Mouse (Mus musculus) forebrain, embryonic 10.5 days (tissue): ENCODE measurements around the gene Spdef. TPM values are rescaled to one million over a fixed set of nuclear protein-coding genes. Genes with fewer than 3 reads are reported as not detected.

Source experiments
- DNase-seq: peaks from one replicate; pipeline ENCODE4 v3.0.0-alpha.2; 2017; ENCODE audit warnings: low spot score; ENCODE audit errors: extremely low spot score
- H3K27ac ChIP-seq: fragments of 300-500 bp; sonication (generic); 2 replicates; pipeline ENCODE4 v1.5.1; 2016; ENCODE audit warnings: mild to moderate bottlenecking
- H3K27me3 ChIP-seq: fragments of 300-500 bp; sonication (generic); 2 replicates; pipeline ENCODE4 v1.6.1; 2016; ENCODE audit warnings: mild to moderate bottlenecking; ENCODE audit not compliant: poor library complexity, severe bottlenecking
- H3K36me3 ChIP-seq: fragments of 300-500 bp; sonication (generic); replicated peaks from 2 replicates; pipeline ENCODE4 v1.6.1; 2016; ENCODE audit warnings: mild to moderate bottlenecking, moderate library complexity
- H3K4me1 ChIP-seq: fragments of 300-500 bp; sonication (generic); 2 replicates; pipeline ENCODE4 v1.6.1; 2016
- H3K4me3 ChIP-seq: fragments of 300-500 bp; sonication (generic); 2 replicates; pipeline ENCODE4 v1.5.1; 2016; ENCODE audit warnings: mild to moderate bottlenecking, moderate library complexity
- H3K9me3 ChIP-seq: fragments of 300-500 bp; sonication (generic); 2 replicates; pipeline ENCODE4 v1.6.1; 2016; ENCODE audit warnings: mild to moderate bottlenecking, moderate library complexity
- WGBS: fragments of 180-500 bp; shearing (Covaris S2); methylation state at CpG from one replicate; pipeline ENCODE4 v1.1.7; 2016; 5-methylcytosine and 5-hydroxymethylcytosine counted together
- polyA plus RNA-seq: library from polyadenylated mRNA; unstranded; fragments of >200 nt; fragmentation: Nextera tagmentation; extraction: Ambion mirVana; gene quantifications from 2 replicates; pipeline ENCODE4 v1.2.1, GENCODE M21; 2016

Gene Spdef
- polyA plus RNA-seq, 1 experiment from 2014 or later = 0.31 TPM

DNA sequence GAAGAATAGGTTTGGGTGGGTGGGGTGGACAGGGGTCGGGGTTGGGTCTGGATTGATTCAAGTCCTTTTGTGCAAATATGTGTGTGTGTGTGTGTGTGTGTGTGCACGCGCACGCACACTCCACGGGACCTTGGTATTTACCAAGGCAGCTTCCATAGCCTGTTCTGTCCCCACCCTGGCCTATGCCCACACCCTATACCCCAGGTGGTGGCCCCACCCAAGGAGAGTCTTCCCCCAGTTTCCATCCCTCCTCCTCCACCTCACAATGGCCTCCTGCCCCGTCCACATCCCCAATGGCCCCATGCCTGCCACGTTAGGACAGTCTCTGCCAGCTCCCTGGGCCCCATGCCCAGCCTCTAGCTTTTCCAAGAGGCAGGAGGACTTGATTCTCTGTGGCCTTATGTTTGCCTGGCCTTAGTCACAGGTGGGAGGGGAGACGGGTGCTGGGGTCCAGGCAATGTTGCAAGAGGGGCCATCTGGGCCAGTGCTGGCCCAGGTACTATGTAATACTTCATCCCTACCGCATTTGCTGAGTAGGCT is 7.6 kb downstream of the Spdef start:
- Histone ChIP-seq H3K27ac (0 out of 2 replicates have a peak overlapping the region, but pooled peaks have one; percentile 40), H3K27me3 (peaks cover 59% of the 10 kb centered on the region), H3K4me3 (no peak overlapping the region), H3K36me3 (no peaks in the 10 kb centered on the region), H3K4me1 (peaks cover 80% of the 10 kb centered on the region), H3K9me3 (no peaks in the 10 kb centered on the region)
- DNase-seq = no peak
- 82% methylated on average over 9 of the region's 9 CpGs for WGBS

DNA sequence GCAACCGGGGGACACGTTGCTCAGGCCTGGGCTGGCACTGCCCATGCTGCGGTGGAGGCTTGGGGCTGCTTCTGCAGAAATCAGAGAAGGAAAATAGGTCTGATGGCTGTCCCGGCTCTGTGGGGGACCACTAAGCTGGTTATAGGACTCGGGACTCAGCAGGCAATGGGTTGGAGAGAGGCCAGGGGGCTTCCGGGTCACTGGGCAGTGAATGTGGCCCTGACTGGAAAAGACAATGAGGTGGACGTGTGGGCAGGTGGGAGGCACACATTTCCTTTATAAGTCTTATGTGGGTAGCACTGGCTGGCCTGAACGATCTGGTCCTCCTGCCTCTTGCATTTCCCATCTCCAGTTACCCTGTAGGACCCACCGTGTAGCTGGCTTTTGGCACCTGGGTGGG is 8.4 kb downstream of the Spdef start:
- Histone ChIP-seq H3K9me3 (no peaks in the 10 kb centered on the region), H3K27me3 (peaks cover 51% of the 10 kb centered on the region), H3K27ac (no peak overlapping the region), H3K36me3 (no peaks in the 10 kb centered on the region), H3K4me1 (peaks cover 72% of the 10 kb centered on the region), H3K4me3 (no peak overlapping the region)
- 36% methylated on average over 9 of the region's 9 CpGs for WGBS
- DNase-seq = no peak

DNA sequence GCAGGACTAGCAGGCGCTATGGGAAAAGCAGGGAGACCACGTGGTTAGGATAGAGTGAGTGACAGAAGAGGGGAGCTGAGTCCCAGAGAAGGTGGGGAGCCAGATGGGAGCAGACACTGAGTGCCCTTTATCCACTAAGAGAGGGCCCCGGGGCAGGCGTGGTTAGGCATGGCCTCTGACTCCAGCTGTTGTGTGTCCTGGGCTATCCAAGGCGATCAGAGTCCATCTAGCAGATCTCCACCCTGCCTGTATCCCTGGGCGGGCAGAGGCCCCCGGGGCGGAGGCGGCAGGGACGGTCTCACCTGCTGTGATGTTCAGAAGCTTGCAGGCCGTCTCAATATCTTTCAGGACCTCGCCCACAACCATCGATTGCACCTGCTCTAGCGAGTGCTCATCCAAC is 9.1 kb downstream of the Spdef start:
- no peak for DNase-seq
- WGBS = 69% methylated on average over 14 of the region's 14 CpGs
- H3K4me3 ChIP-seq = no peak overlapping the region
- H3K9me3 ChIP-seq = no peaks in the 10 kb centered on the region
- no peak overlapping the region for H3K27ac ChIP-seq
- peaks cover 65% of the 10 kb centered on the region for H3K4me1 ChIP-seq
- no peaks in the 10 kb centered on the region for H3K36me3 ChIP-seq
- peaks cover 52% of the 10 kb centered on the region for H3K27me3 ChIP-seq

DNA sequence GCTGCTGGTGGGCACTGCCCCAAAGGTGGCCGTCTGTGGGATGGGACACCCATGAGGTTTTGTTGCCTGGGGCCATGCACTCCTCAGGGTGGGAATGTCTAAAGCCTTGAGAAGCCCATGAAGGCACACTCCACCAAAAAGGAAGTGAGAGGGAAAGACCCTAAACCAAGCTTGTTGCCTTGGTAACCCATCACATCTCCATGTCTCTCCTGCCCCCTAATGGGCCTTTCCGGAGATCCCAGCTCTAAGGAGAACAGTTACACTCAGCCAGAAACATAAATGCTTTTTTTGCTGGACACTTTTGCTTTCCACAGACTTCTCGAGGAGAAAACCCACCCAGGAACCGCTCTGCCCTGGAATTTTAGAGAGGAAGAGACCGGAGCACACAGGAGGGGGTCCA is 10.5 kb downstream of the Spdef start:
- Histone ChIP-seq H3K4me3 (no peak overlapping the region), H3K27ac (0 out of 2 replicates have a peak overlapping the region, but pooled peaks have one; percentile 5), H3K4me1 (peaks cover 53% of the 10 kb centered on the region), H3K9me3 (no peaks in the 10 kb centered on the region), H3K27me3 (peaks cover 48% of the 10 kb centered on the region), H3K36me3 (no peaks in the 10 kb centered on the region)
- no peak for DNase-seq
- WGBS = 59% methylated on average over 5 of the region's 5 CpGs

DNA sequence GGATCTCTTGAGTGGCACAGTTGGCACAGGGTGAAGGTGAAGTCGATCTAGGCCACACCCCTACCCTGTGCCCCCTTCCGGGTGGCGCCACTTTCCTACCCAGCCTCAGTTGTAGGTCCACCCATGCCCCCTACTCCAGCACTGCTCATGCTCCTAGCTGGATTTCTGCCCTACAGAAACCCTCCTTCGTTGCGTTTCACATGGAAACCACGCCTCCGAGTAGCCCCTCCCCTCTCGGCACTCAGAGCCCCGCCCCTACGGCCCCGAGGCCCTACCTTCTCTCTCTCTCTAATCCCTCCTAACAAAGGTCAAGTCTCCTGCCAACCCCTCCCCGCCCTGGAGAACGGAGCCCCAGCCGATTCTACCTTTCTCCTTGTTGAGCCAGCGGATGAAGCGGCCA is 12.0 kb downstream of the Spdef start:
- WGBS = 2% methylated on average over 16 of the region's 16 CpGs
- Histone ChIP-seq H3K27ac (peak overlapping the region; percentile 76), H3K4me3 (peak overlapping the region; percentile 48), H3K27me3 (peaks cover 48% of the 10 kb centered on the region), H3K9me3 (no peaks in the 10 kb centered on the region), H3K36me3 (no peaks in the 10 kb centered on the region), H3K4me1 (peaks cover 53% of the 10 kb centered on the region)
- peak; percentile 78 for DNase-seq

DNA sequence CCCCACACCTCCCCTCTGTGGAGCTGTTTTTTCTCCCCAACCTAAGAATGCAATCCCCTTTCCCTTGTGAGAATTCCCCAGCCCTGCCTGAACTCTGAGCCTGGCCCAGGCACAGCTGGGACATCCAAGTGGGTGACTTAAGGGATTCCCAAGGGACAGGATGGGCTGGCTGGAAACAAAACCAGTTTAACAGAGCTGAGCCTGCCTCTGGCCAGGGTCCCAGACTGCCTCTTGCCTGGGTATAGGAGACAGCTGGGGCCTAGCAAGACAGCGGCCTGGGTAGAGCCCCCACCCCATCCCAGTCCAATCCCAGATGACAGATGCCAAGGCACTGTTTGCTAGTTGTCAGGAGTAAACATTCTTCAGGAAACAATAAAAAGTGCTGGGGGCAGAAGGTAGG is 15.9 kb downstream of the Spdef start:
- 86% methylated on average over 1 of the region's 1 CpGs for WGBS
- H3K9me3 ChIP-seq = no peaks in the 10 kb centered on the region

DNA sequence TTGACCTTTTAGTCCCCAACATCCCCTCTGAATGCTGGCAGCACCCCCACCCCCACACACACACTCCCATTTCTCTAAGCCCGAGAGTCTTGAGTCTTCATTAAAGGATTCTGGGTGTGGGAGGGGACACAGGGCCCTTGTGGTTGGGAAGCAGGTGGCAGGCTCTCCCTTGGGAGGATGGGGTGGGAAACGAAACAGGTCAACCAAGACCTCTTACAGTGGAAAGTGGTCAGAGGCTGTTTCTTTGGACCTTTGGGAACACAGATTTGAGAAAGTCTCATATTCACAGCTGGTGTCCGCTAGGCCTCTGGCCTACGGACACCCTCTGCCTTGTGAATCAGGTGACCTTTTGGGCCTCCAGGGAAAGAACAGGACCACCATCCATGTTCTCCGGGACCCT is 19.1 kb downstream of the Spdef start:
- no peak overlapping the region for H3K4me3 ChIP-seq
- H3K27me3 ChIP-seq = peaks cover 64% of the 10 kb centered on the region
- H3K4me1 ChIP-seq = peaks cover 29% of the 10 kb centered on the region
- WGBS = 84% methylated on average over 5 of the region's 5 CpGs
- no peak for DNase-seq
- no peak overlapping the region for H3K27ac ChIP-seq
- H3K36me3 ChIP-seq = no peaks in the 10 kb centered on the region
- H3K9me3 ChIP-seq = no peaks in the 10 kb centered on the region; the same call in 1 of the 2 replicates

More for the DNA sequence above, 15.9 kb downstream of the Spdef start:
- Histone ChIP-seq H3K36me3 (no peaks in the 10 kb centered on the region), H3K4me3 (no peak overlapping the region), H3K27me3 (peaks cover 50% of the 10 kb centered on the region), H3K4me1 (peaks cover 34% of the 10 kb centered on the region), H3K27ac (no peak overlapping the region)
- DNase-seq = no peak

DNA sequence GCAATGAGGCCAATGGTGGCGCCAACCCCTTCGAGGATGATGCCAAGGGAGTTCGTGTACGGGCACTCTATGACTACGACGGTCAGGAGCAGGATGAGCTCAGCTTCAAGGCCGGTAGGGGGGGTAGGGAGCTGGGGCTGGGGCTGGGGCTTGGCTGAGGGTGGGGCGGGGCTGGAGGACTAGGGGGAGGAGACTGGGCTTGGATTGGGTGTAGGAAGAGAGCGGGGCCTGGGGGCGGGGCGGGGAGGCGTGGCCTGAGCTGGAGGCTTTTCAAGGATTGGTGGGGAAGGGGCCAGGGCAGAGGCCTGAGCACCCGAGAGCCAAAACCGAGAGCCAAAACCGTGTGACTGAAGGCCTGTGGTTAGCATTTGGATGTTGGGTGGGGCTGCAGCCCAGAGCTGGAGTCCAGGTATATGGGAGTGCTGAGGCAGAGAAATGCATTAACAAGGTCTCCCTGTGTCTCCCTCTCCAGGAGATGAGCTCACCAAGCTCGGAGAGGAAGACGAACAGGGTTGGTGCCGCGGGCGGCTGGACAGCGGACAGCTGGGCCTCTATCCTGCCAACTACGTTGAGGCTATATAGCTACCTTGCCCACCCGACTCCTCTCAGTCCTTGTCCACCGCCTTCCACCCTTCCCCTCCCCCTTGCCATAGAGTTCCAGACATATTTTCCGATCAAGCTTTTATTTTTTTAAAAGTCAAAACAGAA is 20.6 kb downstream of the Spdef start:
- no peaks in the 10 kb centered on the region; the same call in 1 of the 2 replicates for H3K9me3 ChIP-seq
- H3K27ac ChIP-seq = peak overlapping the region; percentile 75
- DNase-seq = peak; percentile 98
- peaks cover 74% of the 10 kb centered on the region for H3K27me3 ChIP-seq
- WGBS = 4% methylated on average over 25 of the region's 25 CpGs
- peaks cover 29% of the 10 kb centered on the region for H3K4me1 ChIP-seq
- no peaks in the 10 kb centered on the region for H3K36me3 ChIP-seq
- peak overlapping the region; percentile 49 for H3K4me3 ChIP-seq

DNA sequence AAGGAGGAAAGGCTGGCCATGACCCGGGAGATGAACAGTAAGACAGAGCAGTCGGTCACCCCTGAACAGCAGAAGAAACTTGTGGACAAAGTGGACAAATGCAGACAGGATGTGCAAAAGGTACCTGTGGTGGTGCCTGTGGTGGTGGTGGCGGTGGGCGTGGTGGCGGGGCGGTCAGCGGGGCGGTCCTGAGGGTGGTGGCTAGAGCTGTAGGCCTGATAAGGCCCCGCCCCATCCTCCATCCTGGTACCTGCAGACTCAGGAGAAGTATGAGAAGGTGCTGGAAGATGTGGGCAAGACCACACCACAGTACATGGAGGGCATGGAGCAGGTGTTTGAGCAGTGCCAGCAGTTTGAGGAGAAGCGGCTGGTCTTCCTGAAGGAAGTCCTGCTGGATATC is 23.1 kb downstream of the Spdef start:
- Histone ChIP-seq H3K4me3 (no peak overlapping the region), H3K9me3 (no peaks in the 10 kb centered on the region; the same call in 1 of the 2 replicates), H3K27me3 (peaks cover 83% of the 10 kb centered on the region), H3K27ac (no peak overlapping the region), H3K4me1 (peaks cover 44% of the 10 kb centered on the region), H3K36me3 (no peaks in the 10 kb centered on the region)
- no peak for DNase-seq
- 29% methylated on average over 10 of the region's 10 CpGs for WGBS

DNA sequence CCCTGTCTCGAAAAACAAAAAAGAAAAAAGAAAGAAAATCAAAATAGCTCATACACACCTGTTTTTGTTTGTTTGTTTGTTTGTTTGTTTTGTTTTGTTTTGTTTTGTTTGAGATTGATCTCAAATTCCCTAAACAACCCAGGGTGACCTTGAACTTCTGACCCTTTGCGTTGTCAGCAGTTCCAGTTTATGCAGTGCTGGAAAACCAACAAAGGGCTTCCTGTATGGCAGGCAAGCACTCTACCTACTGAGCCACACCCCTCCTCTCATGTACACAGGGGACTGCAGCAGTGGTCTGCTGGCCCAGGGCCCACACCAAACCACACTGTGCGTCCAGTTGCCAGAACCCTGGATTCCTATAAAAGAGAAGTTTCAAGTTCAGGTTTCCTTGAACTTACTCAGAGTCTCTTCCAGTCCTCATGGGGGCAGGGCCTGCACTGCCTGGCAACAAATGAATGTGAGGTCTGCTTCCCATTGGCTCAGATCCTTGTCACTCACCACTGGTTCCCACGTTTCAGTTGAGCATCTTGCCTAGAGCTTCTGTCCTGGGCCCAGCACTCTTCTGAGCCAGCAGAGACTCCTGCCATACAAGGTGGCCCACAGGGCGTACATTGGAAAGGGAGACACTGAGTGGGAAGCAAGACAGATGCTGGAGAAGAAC is 24.7 kb downstream of the Spdef start:
- WGBS = 66% methylated on average over 5 of the region's 5 CpGs
- Histone ChIP-seq H3K36me3 (no peaks in the 10 kb centered on the region), H3K4me1 (peaks cover 41% of the 10 kb centered on the region), H3K9me3 (peaks cover 7% of the 10 kb centered on the region), H3K27ac (no peak overlapping the region), H3K27me3 (peaks cover 67% of the 10 kb centered on the region), H3K4me3 (no peak overlapping the region)
- no peak for DNase-seq

DNA sequence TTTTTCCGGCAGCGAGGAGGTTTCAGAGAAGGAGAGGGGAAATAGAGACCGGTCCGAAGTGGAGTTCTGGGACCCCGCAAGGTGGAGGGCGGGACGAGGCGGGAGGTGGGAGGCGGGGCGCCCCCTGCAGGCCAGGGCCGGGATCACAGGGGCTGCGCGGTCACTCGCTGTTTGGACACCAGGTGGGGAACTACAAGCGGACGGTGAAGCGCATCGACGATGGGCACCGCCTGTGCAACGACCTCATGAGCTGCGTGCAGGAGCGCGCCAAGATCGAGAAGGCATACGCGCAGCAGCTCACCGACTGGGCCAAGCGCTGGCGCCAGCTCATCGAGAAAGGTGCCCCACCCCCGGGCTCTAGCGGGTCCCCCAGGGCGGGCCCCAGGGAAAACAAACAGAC is 26.2 kb downstream of the Spdef start:
- under 1% methylated on average over 33 of the region's 34 CpGs for WGBS
- peak; percentile 73 for DNase-seq
- H3K4me3 ChIP-seq = peak overlapping the region; percentile 47
- H3K27ac ChIP-seq = peak overlapping the region; percentile 74
- H3K27me3 ChIP-seq = peaks cover 59% of the 10 kb centered on the region
- peaks cover 25% of the 10 kb centered on the region for H3K4me1 ChIP-seq
- no peaks in the 10 kb centered on the region for H3K36me3 ChIP-seq
- H3K9me3 ChIP-seq = peaks cover 16% of the 10 kb centered on the region

DNA sequence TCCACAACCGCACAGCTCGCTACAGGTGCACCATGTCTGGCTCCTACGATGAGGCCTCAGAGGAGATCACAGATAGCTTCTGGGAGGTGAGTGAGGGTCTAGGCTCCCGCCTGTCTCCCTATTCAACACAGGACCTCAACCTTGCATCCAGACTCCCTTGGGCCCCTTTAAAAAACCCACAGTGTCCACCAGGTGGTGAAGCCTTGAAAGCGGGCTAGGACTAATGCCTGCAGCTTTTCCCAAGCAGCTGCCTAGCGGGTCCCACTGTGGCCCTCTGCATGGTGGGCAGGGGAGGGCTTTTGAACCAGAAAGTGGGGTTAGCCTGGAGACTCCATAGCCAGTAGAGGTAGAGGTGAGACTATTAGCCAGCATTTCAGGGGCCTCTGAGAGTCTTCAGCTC is 26.9 kb downstream of the Spdef start:
- no peak for DNase-seq
- Histone ChIP-seq H3K27me3 (peaks cover 53% of the 10 kb centered on the region), H3K27ac (no peak overlapping the region), H3K4me3 (no peak overlapping the region), H3K9me3 (peaks cover 16% of the 10 kb centered on the region), H3K36me3 (no peaks in the 10 kb centered on the region), H3K4me1 (peaks cover 18% of the 10 kb centered on the region)
- WGBS = 73% methylated on average over 6 of the region's 6 CpGs

DNA sequence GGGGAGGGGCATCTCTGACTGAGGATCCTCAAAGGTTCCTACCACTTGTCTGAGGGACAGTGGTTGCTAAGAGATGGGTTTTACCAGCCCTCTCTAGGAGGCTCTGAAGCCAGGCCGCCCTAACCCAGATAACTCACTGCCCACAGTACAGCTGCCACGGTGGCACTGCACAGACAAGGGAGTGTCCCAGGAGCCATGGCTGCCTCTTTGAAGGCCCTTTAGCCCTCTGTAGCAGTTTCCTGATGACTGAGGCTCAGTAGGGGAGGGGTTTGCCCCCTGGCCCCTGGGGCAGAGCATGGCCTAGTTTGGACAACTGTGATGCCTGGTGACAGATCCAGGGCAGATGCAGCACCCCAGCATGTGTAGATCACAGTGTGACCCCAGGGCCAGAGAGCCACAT is 27.9 kb downstream of the Spdef start:
- WGBS = 82% methylated on average over 2 of the region's 2 CpGs
- H3K9me3 ChIP-seq = peaks cover 16% of the 10 kb centered on the region; the same call in 1 of the 2 replicates
- H3K4me1 ChIP-seq = peaks cover 18% of the 10 kb centered on the region
- peaks cover 42% of the 10 kb centered on the region for H3K27me3 ChIP-seq
- H3K4me3 ChIP-seq = no peak overlapping the region
- H3K36me3 ChIP-seq = no peaks in the 10 kb centered on the region
- DNase-seq = no peak
- 0 out of 2 replicates have a peak overlapping the region, but pooled peaks have one; percentile 22 for H3K27ac ChIP-seq
